Mouse (Mus musculus): Measurements from ENCODE around the gene Abhd8. TPM values are rescaled to one million over a fixed set of nuclear protein-coding genes. Genes with fewer than 3 reads are reported as not detected.

Abhd8 gene
- polyA plus RNA-seq, 1 experiment from 2014 or later = 5.0 TPM

GRCm38 (mm10) chr8:71504349-71504748 lies 40.9 kb upstream of the Abhd8 start:
- WGBS (ENCODE audit: insufficient replicate concordance) = 82% methylated on average over 4 of the region's 4 CpGs
- DNase-seq = no peak
- TF ChIP-seq EP300 (IDR thresholded peaks at IDR 0.05; ENCODE audit: low read depth) (no peak), CTCF (IDR thresholded peaks at IDR 0.05; ENCODE audit: low read depth) (no peak)

GRCm38 (mm10) chr8:71498816-71499690 lies 35.6 kb upstream of the Abhd8 start:
- TF ChIP-seq CTCF (IDR thresholded peaks at IDR 0.05; ENCODE audit: low read depth) (no peak), EP300 (IDR thresholded peaks at IDR 0.05; ENCODE audit: low read depth) (no peak)
- H3K36me3 ChIP-seq (replicated peaks; ENCODE audit: insufficient read depth, low read length) = no peaks in the 10 kb centered on the region
- DNase-seq = no peak
- no peak overlapping the region for H3K4me2 ChIP-seq (ENCODE audit: low read depth, low read length)
- H3K9ac ChIP-seq (replicated peaks) = no peak overlapping the region
- WGBS (ENCODE audit: insufficient replicate concordance) = 38% methylated on average over 16 of the region's 16 CpGs
- no peaks in the 10 kb centered on the region for H3K9me3 ChIP-seq (ENCODE audit: low read length)
- no peak overlapping the region for H3K4me3 ChIP-seq (ENCODE audit: low read depth, low read length)
- no peaks in the 10 kb centered on the region for H3K27me3 ChIP-seq (ENCODE audit: insufficient read depth, low read length)
- H3K27ac ChIP-seq (ENCODE audit: low read depth) = peak overlapping the region; percentile 61; the same call in 1 of the 2 replicates
- peaks cover 4% of the 10 kb centered on the region; the same call in 1 of the 2 replicates for H3K4me1 ChIP-seq (ENCODE audit: insufficient read depth)
- peak; percentile 18; the same call in 1 of the 2 replicates for ATAC-seq

More at GRCm38 (mm10) chr8:71504349-71504748, 40.9 kb upstream of the Abhd8 start:
- Histone ChIP-seq H3K36me3 (replicated peaks; ENCODE audit: insufficient read depth, low read length) (no peaks in the 10 kb centered on the region), H3K9me3 (ENCODE audit: low read length) (no peaks in the 10 kb centered on the region), H3K9ac (replicated peaks) (no peak overlapping the region), H3K4me2 (ENCODE audit: low read depth, low read length) (no peak overlapping the region), H3K4me3 (ENCODE audit: low read depth, low read length) (no peak overlapping the region), H3K27ac (ENCODE audit: low read depth) (no peak overlapping the region), H3K4me1 (ENCODE audit: insufficient read depth) (no peaks in the 10 kb centered on the region; the same call in 1 of the 2 replicates), H3K27me3 (ENCODE audit: insufficient read depth, low read length) (peaks cover 31% of the 10 kb centered on the region)
- ATAC-seq = no peak

DNA sequence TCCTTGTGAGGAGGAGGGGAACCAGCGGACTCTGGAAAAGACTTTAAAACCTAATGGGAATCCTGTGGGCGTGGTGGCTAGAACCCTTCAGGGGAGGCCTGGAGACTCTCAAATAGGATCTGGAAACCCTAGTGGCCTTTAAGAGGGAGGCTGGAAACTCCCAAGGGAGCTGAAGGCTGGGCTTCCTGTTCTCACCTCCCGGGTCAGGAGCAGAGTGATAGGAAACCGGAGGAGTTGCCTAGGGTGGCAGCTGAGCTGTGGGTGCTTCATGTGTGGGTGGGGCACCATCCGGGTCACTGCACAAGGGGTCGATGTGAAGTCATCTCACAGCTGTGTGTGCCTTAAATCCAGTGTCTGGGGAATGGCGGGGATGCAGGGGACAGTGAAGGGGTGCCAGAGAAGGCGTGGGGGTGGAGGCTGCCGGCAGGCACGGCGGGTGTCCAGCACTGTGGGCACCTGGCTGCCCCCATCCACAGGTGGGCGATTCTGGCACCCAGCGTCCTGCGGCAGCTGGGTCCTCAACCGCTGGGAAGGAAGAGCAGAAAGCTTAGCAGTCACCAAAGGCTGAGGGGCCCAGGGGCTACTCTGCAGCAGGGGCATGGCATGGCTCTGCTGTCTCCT lies 34.5 kb upstream of the Abhd8 start:
- H3K4me1 ChIP-seq (ENCODE audit: insufficient read depth) = peaks cover 4% of the 10 kb centered on the region; the same call in 1 of the 2 replicates
- no peaks in the 10 kb centered on the region for H3K27me3 ChIP-seq (ENCODE audit: insufficient read depth, low read length)
- TF ChIP-seq CTCF (IDR thresholded peaks at IDR 0.05; ENCODE audit: low read depth) (no peak), EP300 (IDR thresholded peaks at IDR 0.05; ENCODE audit: low read depth) (no peak)
- no peaks in the 10 kb centered on the region for H3K9me3 ChIP-seq (ENCODE audit: low read length)
- WGBS (ENCODE audit: insufficient replicate concordance) = 39% methylated on average over 15 of the region's 15 CpGs
- H3K36me3 ChIP-seq (replicated peaks; ENCODE audit: insufficient read depth, low read length) = peaks cover 3% of the 10 kb centered on the region; the same call in 1 of the 2 replicates
- DNase-seq (no peak), ATAC-seq (0 out of 2 replicates have a peak, but pooled peaks have one; percentile 10)
- no peak overlapping the region for H3K4me2 ChIP-seq (ENCODE audit: low read depth, low read length)
- H3K27ac ChIP-seq (ENCODE audit: low read depth) = peak overlapping the region; percentile 61; the same call in 1 of the 2 replicates
- no peak overlapping the region for H3K9ac ChIP-seq (replicated peaks)
- no peak overlapping the region for H3K4me3 ChIP-seq (ENCODE audit: low read depth, low read length)

- no peak overlapping the region for H3K4me2 ChIP-seq (ENCODE audit: low read depth, low read length)
- H3K27ac ChIP-seq (ENCODE audit: low read depth) = 0 out of 2 replicates have a peak overlapping the region, but pooled peaks have one; percentile 44
- peaks cover 11% of the 10 kb centered on the region for H3K36me3 ChIP-seq (replicated peaks; ENCODE audit: insufficient read depth, low read length)
- WGBS (ENCODE audit: insufficient replicate concordance) = 83% methylated on average over 1 of the region's 1 CpGs
- TF ChIP-seq EP300 (IDR thresholded peaks at IDR 0.05; ENCODE audit: low read depth) (no peak), CTCF (IDR thresholded peaks at IDR 0.05; ENCODE audit: low read depth) (no peak)
- H3K4me3 ChIP-seq (ENCODE audit: low read depth, low read length) = no peak overlapping the region
- ATAC-seq (no peak), DNase-seq (no peak)
- H3K27me3 ChIP-seq (ENCODE audit: insufficient read depth, low read length) = no peaks in the 10 kb centered on the region
- peaks cover 4% of the 10 kb centered on the region; the same call in 1 of the 2 replicates for H3K4me1 ChIP-seq (ENCODE audit: insufficient read depth)
- no peaks in the 10 kb centered on the region for H3K9me3 ChIP-seq (ENCODE audit: low read length)
- no peak overlapping the region for H3K9ac ChIP-seq (replicated peaks)
Measured at GRCm38 (mm10) chr8:71497077-71497645, 33.7 kb upstream of the Abhd8 start.

DNA sequence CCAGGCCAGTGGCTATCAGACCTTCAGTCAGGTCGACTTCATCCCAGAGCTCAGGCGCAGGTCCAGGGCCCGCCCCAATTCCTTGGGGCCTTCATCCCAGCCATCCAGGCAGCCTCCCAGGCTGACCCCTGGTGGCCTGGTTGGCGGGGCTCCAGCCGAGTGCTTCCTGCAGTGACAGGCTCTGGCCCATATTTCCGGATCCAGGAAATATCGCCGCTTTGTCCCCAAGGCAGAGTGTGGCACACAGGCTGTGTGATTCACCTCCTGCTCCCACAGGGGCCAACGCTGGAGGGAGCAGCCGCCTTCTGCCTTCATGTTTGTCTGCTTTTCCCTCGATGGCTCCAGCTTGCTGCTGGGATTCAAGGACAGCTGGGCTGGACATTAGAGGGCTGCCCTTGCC lies 33.0 kb upstream of the Abhd8 start:
- Histone ChIP-seq H3K4me1 (ENCODE audit: insufficient read depth) (peaks cover 4% of the 10 kb centered on the region; the same call in 1 of the 2 replicates), H3K9me3 (ENCODE audit: low read length) (no peaks in the 10 kb centered on the region), H3K36me3 (replicated peaks; ENCODE audit: insufficient read depth, low read length) (peaks cover 12% of the 10 kb centered on the region), H3K27me3 (ENCODE audit: insufficient read depth, low read length) (no peaks in the 10 kb centered on the region), H3K9ac (replicated peaks) (no peak overlapping the region), H3K27ac (ENCODE audit: low read depth) (peak overlapping the region; percentile 44; the same call in 1 of the 2 replicates), H3K4me3 (ENCODE audit: low read depth, low read length) (no peak overlapping the region), H3K4me2 (ENCODE audit: low read depth, low read length) (no peak overlapping the region)
- 48% methylated on average over 11 of the region's 11 CpGs for WGBS (ENCODE audit: insufficient replicate concordance)
- TF ChIP-seq CTCF (IDR thresholded peaks at IDR 0.05; ENCODE audit: low read depth) = peak; percentile 43
- 0 out of 2 replicates have a peak, but pooled peaks have one; percentile 23 for TF ChIP-seq EP300 (IDR thresholded peaks at IDR 0.05; ENCODE audit: low read depth)
- DNase-seq (peak; percentile 71), ATAC-seq (peak; percentile 40)
